Mouse (Mus musculus) forebrain, embryonic 12.5 days (tissue): Measurements from ENCODE around the gene Ppib. TPM values are rescaled to one million over a fixed set of nuclear protein-coding genes. Genes with fewer than 3 reads are reported as not detected.

Experiments used
- ATAC-seq: fragments of 200-750 bp; cut with Nextera tagmentation; 2 replicates; pipeline ENCODE4 v1.8.0; 2017; ENCODE audit warnings: moderate TSS enrichment; ENCODE audit not compliant: low FRiP score
- H3K27ac ChIP-seq: fragments of 300-500 bp; sonication (generic); 2 replicates; pipeline ENCODE4 v1.5.1; 2016; ENCODE audit warnings: mild to moderate bottlenecking
- H3K27me3 ChIP-seq: fragments of 300-500 bp; sonication (generic); 2 replicates; pipeline ENCODE4 v1.6.1; 2016; ENCODE audit warnings: mild to moderate bottlenecking
- H3K36me3 ChIP-seq: fragments of 300-500 bp; sonication (generic); replicated peaks from 2 replicates; pipeline ENCODE4 v1.6.1; 2016; ENCODE audit warnings: mild to moderate bottlenecking
- H3K4me1 ChIP-seq: fragments of 300-500 bp; sonication (generic); 2 replicates; pipeline ENCODE4 v1.6.1; 2016
- H3K4me2 ChIP-seq: fragments of 300-500 bp; sonication (generic); 2 replicates; pipeline ENCODE4 v1.6.1; 2016; ENCODE audit warnings: mild to moderate bottlenecking, moderate library complexity
- H3K4me3 ChIP-seq: fragments of 300-500 bp; sonication (generic); replicated peaks from 2 replicates; pipeline ENCODE4 v1.5.1; 2016; ENCODE audit warnings: mild to moderate bottlenecking
- H3K9ac ChIP-seq: fragments of 300-500 bp; sonication (generic); 2 replicates; pipeline ENCODE4 v1.6.1; 2016; ENCODE audit warnings: mild to moderate bottlenecking
- H3K9me3 ChIP-seq: fragments of 300-500 bp; sonication (generic); 2 replicates; pipeline ENCODE4 v1.6.1; 2016
- WGBS: fragments of 180-500 bp; shearing (Covaris S2); methylation state at CpG from one replicate; pipeline ENCODE4 v1.1.7; 2016; 5-methylcytosine and 5-hydroxymethylcytosine counted together
- polyA plus RNA-seq: library from polyadenylated mRNA; unstranded; fragments of >200 nt; fragmentation: Nextera tagmentation; extraction: Ambion mirVana; gene quantifications from 2 replicates; pipeline ENCODE4 v1.2.1, GENCODE M21; 2016

Gene Ppib
- polyA plus RNA-seq, 1 experiment from 2014 or later, result 361 TPM

- ATAC-seq, result no peak
- WGBS, result 84% methylated on average over 3 of the region's 3 CpGs
- Histone ChIP-seq H3K9me3 (no peaks in the 10 kb centered on the region), H3K27ac (no peak overlapping the region), H3K9ac (no peak overlapping the region), H3K27me3 (no peaks in the 10 kb centered on the region), H3K4me3 (no peak overlapping the region), H3K4me2 (no peak overlapping the region), H3K36me3 (no peaks in the 10 kb centered on the region), H3K4me1 (peaks cover 6% of the 10 kb centered on the region)
Measured at GRCm38 (mm10) chr9:66080804-66081459, 20.9 kb downstream of the Ppib start.

- WGBS, result 90% methylated on average over 4 of the region's 4 CpGs
Measured at GRCm38 (mm10) chr9:66081999-66082398, 22.0 kb downstream of the Ppib start.

GRCm38 (mm10) chr9:66084171-66084570 is 24.1 kb downstream of the Ppib start:
- Histone ChIP-seq H3K9me3 (no peaks in the 10 kb centered on the region), H3K4me2 (no peak overlapping the region), H3K9ac (no peak overlapping the region), H3K4me1 (no peaks in the 10 kb centered on the region), H3K27ac (no peak overlapping the region), H3K4me3 (no peak overlapping the region), H3K36me3 (peaks cover 32% of the 10 kb centered on the region), H3K27me3 (no peaks in the 10 kb centered on the region)
- ATAC-seq, result no peak
- WGBS, result 89% methylated on average over 3 of the region's 3 CpGs

More at GRCm38 (mm10) chr9:66081999-66082398, 22.0 kb downstream of the Ppib start:
- Histone ChIP-seq H3K27ac (no peak overlapping the region), H3K36me3 (peaks cover 10% of the 10 kb centered on the region), H3K9ac (no peak overlapping the region), H3K9me3 (no peaks in the 10 kb centered on the region), H3K4me3 (no peak overlapping the region), H3K27me3 (no peaks in the 10 kb centered on the region), H3K4me2 (no peak overlapping the region), H3K4me1 (peaks cover 6% of the 10 kb centered on the region)
- ATAC-seq, result no peak

DNA sequence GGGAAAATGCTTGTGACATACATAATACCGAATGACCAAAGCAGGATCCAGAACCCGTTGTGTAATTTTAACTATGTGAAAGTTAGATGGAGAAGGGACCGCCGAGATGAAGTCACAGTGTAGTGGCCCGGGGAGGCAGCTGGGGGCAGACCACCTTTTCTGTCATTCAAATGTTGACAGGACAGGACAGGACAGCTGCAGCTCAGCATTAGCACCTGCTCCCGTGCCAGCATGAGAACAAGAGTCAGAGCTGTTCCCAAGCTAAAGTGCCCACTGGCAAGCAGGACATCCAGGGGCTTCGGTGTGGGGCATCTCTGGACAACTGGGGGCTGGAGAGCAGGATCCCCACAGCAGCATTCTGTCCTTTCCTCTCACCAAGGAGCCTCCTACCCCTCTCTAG is 27.0 kb downstream of the Ppib start:
- Histone ChIP-seq H3K36me3 (peaks cover 60% of the 10 kb centered on the region), H3K9ac (no peak overlapping the region), H3K27me3 (no peaks in the 10 kb centered on the region), H3K27ac (no peak overlapping the region), H3K4me2 (no peak overlapping the region), H3K9me3 (no peaks in the 10 kb centered on the region), H3K4me3 (no peak overlapping the region), H3K4me1 (no peaks in the 10 kb centered on the region)
- ATAC-seq, result no peak
- 95% methylated on average over 7 of the region's 7 CpGs for WGBS

GRCm38 (mm10) chr9:66088411-66088810 is 28.4 kb downstream of the Ppib start:
- H3K9ac ChIP-seq, result no peak overlapping the region
- no peaks in the 10 kb centered on the region for H3K4me1 ChIP-seq
- H3K27ac ChIP-seq, result no peak overlapping the region
- 57% methylated on average over 4 of the region's 4 CpGs for WGBS
- no peak for ATAC-seq
- H3K9me3 ChIP-seq, result no peaks in the 10 kb centered on the region
- no peak overlapping the region for H3K4me3 ChIP-seq
- H3K4me2 ChIP-seq, result no peak overlapping the region
- H3K36me3 ChIP-seq, result peaks cover 74% of the 10 kb centered on the region
- no peaks in the 10 kb centered on the region for H3K27me3 ChIP-seq

DNA sequence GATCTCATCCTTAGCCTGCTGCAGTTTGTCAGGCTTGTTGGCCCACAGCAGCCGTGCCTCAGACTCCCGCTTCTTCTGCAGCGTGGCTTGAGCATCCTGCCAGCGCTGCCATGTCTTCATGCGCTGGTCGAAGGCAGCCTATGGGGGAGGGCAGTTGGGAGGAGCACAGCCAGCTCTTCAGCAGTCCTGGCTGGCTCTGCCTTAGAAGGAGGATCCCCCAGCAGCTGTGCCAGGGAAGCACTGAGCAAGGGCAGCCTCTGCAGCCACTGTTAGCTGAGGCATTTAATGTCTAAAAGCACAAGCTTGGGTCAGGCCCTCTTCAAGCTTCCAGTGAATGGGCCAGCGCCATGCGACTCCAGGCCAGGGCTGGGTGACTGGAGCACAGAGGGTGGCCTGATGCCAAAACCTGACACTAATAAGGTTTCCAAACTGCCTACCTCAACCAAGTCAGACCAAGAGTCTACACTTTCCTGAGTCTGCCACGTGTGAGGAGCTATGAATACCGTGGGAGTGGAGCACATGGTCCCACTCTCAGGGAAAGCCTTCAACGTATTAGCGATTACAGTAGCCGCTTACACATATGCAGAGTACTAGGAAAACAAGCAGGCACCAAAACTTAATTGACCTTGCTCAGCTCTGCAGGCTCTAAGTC is 30.7 kb downstream of the Ppib start:
- WGBS, result 88% methylated on average over 13 of the region's 13 CpGs
- H3K4me1 ChIP-seq, result no peaks in the 10 kb centered on the region
- peaks cover 97% of the 10 kb centered on the region for H3K36me3 ChIP-seq
- H3K9ac ChIP-seq, result no peak overlapping the region
- no peak overlapping the region for H3K4me2 ChIP-seq
- no peak overlapping the region for H3K4me3 ChIP-seq
- H3K27ac ChIP-seq, result no peak overlapping the region
- ATAC-seq, result no peak
- no peaks in the 10 kb centered on the region for H3K27me3 ChIP-seq
- H3K9me3 ChIP-seq, result no peaks in the 10 kb centered on the region

DNA sequence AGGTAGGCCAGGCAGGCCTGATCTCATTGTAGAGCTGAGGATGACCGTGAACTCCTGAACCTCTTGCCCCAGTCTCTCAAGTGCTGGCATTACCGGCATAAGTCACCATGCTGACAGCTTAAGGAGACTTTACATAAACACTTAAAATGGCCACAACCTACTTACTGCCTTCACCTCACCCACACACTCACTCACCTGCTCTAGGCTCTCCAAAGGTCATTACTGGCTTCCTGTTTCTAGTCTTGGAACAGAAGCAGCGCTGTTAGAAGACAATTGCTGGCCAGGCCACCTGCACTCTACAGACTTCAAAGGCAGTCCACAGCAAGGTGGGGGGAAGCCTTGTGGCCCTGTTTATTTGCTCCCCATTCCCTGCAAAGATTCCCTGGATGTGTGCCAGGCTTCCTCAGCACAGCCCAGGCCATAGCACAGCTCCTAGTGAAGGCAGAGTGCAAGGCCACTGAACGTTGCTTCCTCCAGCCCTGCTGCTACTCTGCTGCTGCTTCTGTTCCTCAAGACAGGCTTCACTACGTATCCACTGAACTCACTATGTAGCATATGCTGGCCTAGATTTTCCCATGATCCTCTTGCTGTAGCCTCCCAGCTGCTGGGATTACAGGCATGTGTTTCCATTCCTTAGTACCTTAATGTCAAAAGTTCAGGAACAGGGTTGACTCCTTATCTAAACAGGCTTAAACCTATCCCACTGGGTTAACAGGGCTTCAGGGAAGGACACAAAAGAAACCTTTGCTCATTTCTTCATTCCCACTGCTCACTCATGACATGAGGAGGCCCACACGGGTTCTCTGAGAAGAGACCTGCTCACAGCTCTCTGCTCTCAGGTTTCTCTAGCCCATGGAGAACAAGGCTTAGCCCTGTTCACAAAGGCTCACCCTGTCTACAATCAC is 31.6 kb downstream of the Ppib start:
- Histone ChIP-seq H3K9ac (no peak overlapping the region), H3K27me3 (no peaks in the 10 kb centered on the region), H3K9me3 (no peaks in the 10 kb centered on the region), H3K27ac (no peak overlapping the region), H3K4me3 (no peak overlapping the region), H3K4me2 (no peak overlapping the region), H3K36me3 (peaks cover 98% of the 10 kb centered on the region), H3K4me1 (no peaks in the 10 kb centered on the region)
- WGBS, result 84% methylated on average over 6 of the region's 6 CpGs
- no peak for ATAC-seq

GRCm38 (mm10) chr9:66092664-66093063 is 32.6 kb downstream of the Ppib start:
- no peak overlapping the region for H3K27ac ChIP-seq
- H3K4me1 ChIP-seq, result no peaks in the 10 kb centered on the region
- no peak overlapping the region for H3K4me3 ChIP-seq
- H3K9ac ChIP-seq, result no peak overlapping the region
- no peak for ATAC-seq
- no peaks in the 10 kb centered on the region for H3K27me3 ChIP-seq
- H3K4me2 ChIP-seq, result no peak overlapping the region
- H3K36me3 ChIP-seq, result peaks cover 98% of the 10 kb centered on the region
- WGBS, result 90% methylated on average over 2 of the region's 2 CpGs
- H3K9me3 ChIP-seq, result no peaks in the 10 kb centered on the region

DNA sequence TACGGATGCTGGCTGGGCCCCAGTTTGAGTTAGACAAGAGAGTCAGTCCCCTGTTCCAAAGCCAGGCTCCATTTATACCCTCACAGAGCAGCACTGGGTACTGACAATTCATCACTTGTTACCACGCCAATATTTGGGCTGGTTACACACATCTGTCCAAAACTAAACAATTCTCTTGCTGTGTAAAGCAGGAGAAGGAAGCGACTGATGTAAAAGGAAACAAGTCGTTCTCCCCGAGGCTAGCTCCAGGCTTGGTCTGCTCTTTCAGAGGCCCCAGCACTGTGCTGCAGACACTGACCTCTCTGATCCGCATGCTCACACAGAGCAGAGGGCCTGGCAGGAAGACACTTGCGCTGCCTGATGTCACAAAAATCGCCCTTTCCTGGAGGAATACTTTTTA is 41.6 kb downstream of the Ppib start:
- 83% methylated on average over 8 of the region's 8 CpGs for WGBS
- H3K36me3 ChIP-seq, result peaks cover 81% of the 10 kb centered on the region
- ATAC-seq, result no peak

GRCm38 (mm10) chr9:66102668-66103067 is 42.6 kb downstream of the Ppib start:
- Histone ChIP-seq H3K4me3 (no peak overlapping the region), H3K9ac (no peak overlapping the region)
- WGBS, result 85% methylated on average over 6 of the region's 6 CpGs

More for the DNA sequence above, 41.6 kb downstream of the Ppib start:
- Histone ChIP-seq H3K27ac (no peak overlapping the region), H3K4me1 (no peaks in the 10 kb centered on the region), H3K9ac (no peak overlapping the region), H3K4me3 (no peak overlapping the region), H3K27me3 (no peaks in the 10 kb centered on the region), H3K9me3 (no peaks in the 10 kb centered on the region), H3K4me2 (no peak overlapping the region)

DNA sequence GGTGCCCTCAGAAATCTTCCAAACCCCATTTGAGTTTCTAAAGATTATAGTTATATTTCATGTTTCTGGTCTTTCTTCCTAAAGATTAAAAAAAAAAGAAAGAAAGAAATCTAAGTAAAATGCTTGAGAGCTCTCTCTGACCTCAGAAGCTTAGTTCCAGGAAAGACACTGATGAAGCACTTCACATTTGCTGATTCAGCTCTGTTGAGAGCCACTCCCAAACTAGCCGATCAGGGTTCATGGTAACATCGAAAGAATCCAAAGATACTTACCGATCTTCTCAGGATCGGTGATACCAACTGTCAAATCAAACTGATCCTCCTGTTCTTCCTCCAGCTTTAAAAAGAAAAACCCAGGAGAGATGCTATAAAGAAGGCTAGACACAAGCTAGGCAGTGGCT is 44.6 kb downstream of the Ppib start:
- Histone ChIP-seq H3K4me1 (no peaks in the 10 kb centered on the region), H3K9ac (no peak overlapping the region), H3K4me2 (no peak overlapping the region), H3K9me3 (no peaks in the 10 kb centered on the region), H3K36me3 (peaks cover 90% of the 10 kb centered on the region), H3K27me3 (no peaks in the 10 kb centered on the region), H3K27ac (no peak overlapping the region), H3K4me3 (no peak overlapping the region)
- WGBS, result 96% methylated on average over 4 of the region's 4 CpGs
- no peak for ATAC-seq

More at GRCm38 (mm10) chr9:66102668-66103067, 42.6 kb downstream of the Ppib start:
- no peak for ATAC-seq
- Histone ChIP-seq H3K36me3 (peaks cover 81% of the 10 kb centered on the region), H3K9me3 (no peaks in the 10 kb centered on the region), H3K27me3 (no peaks in the 10 kb centered on the region), H3K4me2 (no peak overlapping the region), H3K27ac (no peak overlapping the region), H3K4me1 (no peaks in the 10 kb centered on the region)

GRCm38 (mm10) chr9:66105168-66105567 is 45.1 kb downstream of the Ppib start:
- 90% methylated on average over 8 of the region's 8 CpGs for WGBS
- peaks cover 2% of the 10 kb centered on the region for H3K4me1 ChIP-seq
- no peaks in the 10 kb centered on the region for H3K9me3 ChIP-seq
- no peaks in the 10 kb centered on the region for H3K27me3 ChIP-seq
- no peak for ATAC-seq
- H3K27ac ChIP-seq, result no peak overlapping the region
- no peak overlapping the region for H3K4me2 ChIP-seq
- H3K4me3 ChIP-seq, result no peak overlapping the region
- peaks cover 89% of the 10 kb centered on the region for H3K36me3 ChIP-seq
- no peak overlapping the region for H3K9ac ChIP-seq
